Mouse (Mus musculus) adipose tissue, adult 10 weeks (tissue): ENCODE results near the gene Kctd7. TPM values are rescaled to one million over a fixed set of nuclear protein-coding genes. Genes with fewer than 3 reads are reported as not detected.

Experiments used
- polyA plus RNA-seq: library from polyadenylated mRNA; stranded (reverse); fragments of 350-450 nt; fragmentation: Illumina TruSeq; extraction: RNeasy Lipid Tissue Mini Kit (QIAGEN cat#74804); gene quantifications from one replicate; pipeline ENCODE4 v1.2.3, GENCODE M21; 2014; ENCODE audit warnings: low read depth, low replicate concordance

Gene Kctd7
- 5.0 TPM for polyA plus RNA-seq

DNA sequence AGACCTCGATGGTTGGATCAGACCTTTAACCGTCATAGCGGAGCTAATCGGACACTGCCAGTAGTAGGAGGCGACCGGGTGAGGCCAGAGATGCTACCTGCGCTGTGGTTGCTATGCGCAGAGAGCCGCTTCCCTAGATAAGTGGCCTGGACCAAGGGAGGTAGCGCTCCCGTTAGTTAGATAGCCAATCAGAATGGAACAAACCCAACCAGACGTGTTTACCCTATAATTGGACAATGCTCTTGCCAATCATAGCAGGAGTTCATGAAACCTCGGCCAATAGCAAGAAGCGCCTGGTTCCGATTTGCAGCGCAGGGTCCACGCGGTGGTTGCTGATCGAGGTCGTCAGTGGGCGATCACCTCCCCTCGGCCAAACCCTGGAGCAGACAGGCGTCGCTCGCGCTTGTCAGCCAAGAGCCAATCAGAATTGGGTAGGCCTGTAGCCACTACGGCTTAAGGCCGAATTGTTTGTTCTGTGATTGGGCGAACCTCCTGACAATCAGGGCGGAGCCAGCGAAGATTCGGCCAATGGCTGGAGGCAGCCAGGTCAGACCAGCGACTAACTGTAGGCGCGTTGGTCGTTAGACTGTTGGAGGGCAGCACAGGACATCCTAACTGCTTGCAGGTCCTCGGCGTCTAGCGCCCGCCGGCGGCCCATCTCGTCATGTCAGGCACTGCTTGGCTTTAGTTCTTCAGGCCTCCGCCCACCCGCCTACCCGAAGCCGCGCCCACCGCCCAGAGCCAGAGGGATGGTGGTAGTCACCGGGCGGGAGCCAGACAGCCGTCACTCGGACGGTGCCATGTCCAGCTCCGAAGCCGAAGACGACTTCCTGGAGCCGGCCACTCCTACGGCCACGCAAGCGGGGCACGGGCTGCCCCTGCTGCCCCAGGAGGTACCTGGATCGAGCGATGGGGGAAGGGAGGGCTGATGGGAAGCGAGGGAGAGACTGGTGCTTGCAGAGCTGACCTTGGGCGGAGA lies at the start of gene Kctd7:
Gene Kctd7 (plus strand): TSS at position 528 of the 979 bp plus-strand sequence.

DNA sequence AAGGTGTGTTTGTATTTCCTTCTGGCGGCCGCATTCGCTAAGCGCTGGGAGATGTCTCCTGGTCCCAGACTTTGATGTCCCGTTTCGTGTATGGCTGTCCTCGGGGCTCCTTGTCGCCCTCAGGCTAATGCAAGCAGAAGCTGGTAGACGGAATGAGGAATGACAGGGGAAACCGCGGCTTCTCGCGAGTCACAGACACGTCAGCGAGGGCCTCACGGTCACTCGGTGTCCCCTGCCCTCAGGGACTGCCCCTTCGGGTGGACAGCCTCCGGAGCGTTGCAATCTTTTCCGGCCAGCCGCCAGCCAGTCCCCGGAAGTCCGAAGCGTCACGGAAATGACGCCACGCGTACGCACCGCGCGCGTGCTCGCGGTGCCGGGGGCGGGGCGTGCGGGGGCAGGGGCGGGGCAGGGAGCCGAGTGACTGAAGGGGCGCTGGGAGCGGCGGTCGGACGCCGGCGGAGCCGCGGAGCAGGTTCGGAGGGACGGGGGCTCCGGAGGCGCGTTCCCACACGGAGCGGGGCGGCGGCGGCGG lies 26.8 kb downstream of the Kctd7 start, which contains the start of gene Rabgef1:
Gene Rabgef1 (plus strand): TSS at position 376 of the 532 bp plus-strand sequence.

Other genes starting within 250 kb of the Kctd7 start
- gene Zbed5, start 249.1 kb upstream of the Kctd7 start, polyA plus RNA-seq = 6.5 TPM
- gene Phkg1, start 246.3 kb upstream of the Kctd7 start, polyA plus RNA-seq = 14.6 TPM
- gene Nupr1l, start 236.3 kb upstream of the Kctd7 start, polyA plus RNA-seq = 23.8 TPM
- gene Vkorc1l1, start 202.9 kb upstream of the Kctd7 start, polyA plus RNA-seq = 55.4 TPM
- 51.7 TPM for gene Gusb, start 141.8 kb upstream of the Kctd7 start, polyA plus RNA-seq
- 76.8 TPM for gene Asl, start 115.6 kb upstream of the Kctd7 start, polyA plus RNA-seq
- gene Crcp, start 115.6 kb upstream of the Kctd7 start, polyA plus RNA-seq = 30.6 TPM
- gene Tpst1, start 71.5 kb upstream of the Kctd7 start, polyA plus RNA-seq = 34.7 TPM
- 31.3 TPM for gene Rabgef1, start 26.9 kb downstream of the Kctd7 start, polyA plus RNA-seq
- 43.4 TPM for gene Tmem248, start 72.2 kb downstream of the Kctd7 start, polyA plus RNA-seq
- 92.8 TPM for gene Sbds, start 110.7 kb downstream of the Kctd7 start, polyA plus RNA-seq
- 15.6 TPM for gene Tyw1, start 110.8 kb downstream of the Kctd7 start, polyA plus RNA-seq
- gene Caln1, start 224.6 kb downstream of the Kctd7 start, polyA plus RNA-seq = not detected
- gene A330070K13Rik, start 239.8 kb downstream of the Kctd7 start, polyA plus RNA-seq = not detected